Mouse (Mus musculus): ENCODE measurements at regions not wholly inside any gene's neighbourhood (a gene's known extent, or its start where the extent isn't known, plus 50 kb on each side); places are given as distances from the start of the nearest gene placed in this dataset.

GRCm38 (mm10) chr15:36717835-36718234, 289.7 kb downstream of the Zfp706 start:
- TF ChIP-seq TAL1 (IDR thresholded peaks at IDR 0.05; ENCODE audit: low read length) (no peak), GATA1 (IDR thresholded peaks at IDR 0.05; ENCODE audit: low read length) (no peak)
